Mouse (Mus musculus) heart, adult 10 weeks (tissue): Measurements from ENCODE around the gene Mmp12. TPM values are rescaled to one million over a fixed set of nuclear protein-coding genes. Genes with fewer than 3 reads are reported as not detected.

Experiments used
- polyA plus RNA-seq: library from polyadenylated mRNA; stranded (reverse); fragments of 350-450 nt; fragmentation: Illumina TruSeq; extraction: RNeasy Lipid Tissue Mini Kit (QIAGEN cat#74804); gene quantifications from one replicate; pipeline ENCODE4 v1.2.3, GENCODE M21; 2014; ENCODE audit warnings: low read depth, low replicate concordance

Mmp12 gene
- polyA plus RNA-seq = 0.58 TPM

DNA sequence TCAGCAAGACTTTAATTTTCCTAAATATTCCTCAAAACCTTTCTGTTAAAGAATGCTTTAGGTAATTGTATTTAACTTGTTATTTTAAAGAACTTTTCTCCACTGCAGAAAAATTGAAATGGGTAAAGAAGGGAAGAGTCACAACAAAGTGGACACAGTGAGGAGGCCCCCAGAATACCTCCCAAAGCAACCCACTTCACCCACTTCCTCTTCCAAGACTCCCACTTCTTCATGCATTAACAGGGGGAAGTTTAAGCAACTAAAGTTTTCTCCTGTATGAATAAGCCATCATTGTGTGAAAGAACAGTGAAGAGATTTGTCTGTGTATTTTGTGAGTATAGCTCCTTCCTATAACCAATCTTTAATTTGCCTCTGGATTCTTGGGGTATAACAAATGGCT lies at the start of gene Mmp12:
Gene Mmp12, plus strand, starts transcription at position 275 of the 400 bp plus-strand sequence.

DNA sequence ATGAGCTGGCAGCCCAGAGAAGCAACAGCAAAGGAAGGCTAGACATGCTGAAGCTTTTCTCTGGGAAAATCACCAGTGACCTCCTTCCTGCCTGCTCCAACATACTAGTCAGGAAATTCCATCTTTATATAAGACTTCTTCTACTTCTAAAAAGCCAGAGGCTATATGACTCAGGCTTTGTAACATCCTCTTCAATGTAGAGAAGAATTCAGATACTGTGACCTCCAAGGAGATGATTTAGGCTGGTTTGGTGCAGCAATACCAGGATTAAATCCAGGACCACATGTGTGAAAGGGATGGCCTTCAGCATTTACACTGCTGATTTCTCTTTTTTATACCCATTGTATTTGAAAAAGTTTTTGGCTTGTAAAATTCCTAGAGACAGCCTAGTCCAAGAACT lies 43.8 kb downstream of the Mmp12 start, which contains the start of gene Mmp1b:
Gene Mmp1b, minus strand, starts transcription at position 101 of the 400 bp plus-strand sequence.

Other genes starting within 250 kb of the Mmp12 start
- gene Dync2h1, start 159.9 kb upstream of the Mmp12 start, polyA plus RNA-seq = 0.79 TPM
- gene Dcun1d5, start 159.9 kb upstream of the Mmp12 start, polyA plus RNA-seq = 66.8 TPM
- 0.16 TPM for gene Mmp13, start 71.9 kb upstream of the Mmp12 start, polyA plus RNA-seq
- gene Mmp1b, start 43.7 kb downstream of the Mmp12 start, polyA plus RNA-seq = not detected
- gene Mmp3, start 101.4 kb downstream of the Mmp12 start, polyA plus RNA-seq = 6.7 TPM
- not detected for gene Mmp10, start 158.0 kb downstream of the Mmp12 start, polyA plus RNA-seq
- not detected for gene Mmp8, start 214.1 kb downstream of the Mmp12 start, polyA plus RNA-seq
- gene Mmp27, start 227.0 kb downstream of the Mmp12 start, polyA plus RNA-seq = not detected